Mouse (Mus musculus): ENCODE measurements around the gene Tmem231. TPM values are rescaled to one million over a fixed set of nuclear protein-coding genes. Genes with fewer than 3 reads are reported as not detected.
"Not testable (repeated sequence)": the region's sequence is repeated elsewhere in the genome, so short reads cannot be mapped to it uniquely, and the experiment has no call there.

Tmem231 gene
- total and polyA plus RNA-seq, 3 experiments, result 2.1 to 2.6 (median 2.1) TPM

DNA sequence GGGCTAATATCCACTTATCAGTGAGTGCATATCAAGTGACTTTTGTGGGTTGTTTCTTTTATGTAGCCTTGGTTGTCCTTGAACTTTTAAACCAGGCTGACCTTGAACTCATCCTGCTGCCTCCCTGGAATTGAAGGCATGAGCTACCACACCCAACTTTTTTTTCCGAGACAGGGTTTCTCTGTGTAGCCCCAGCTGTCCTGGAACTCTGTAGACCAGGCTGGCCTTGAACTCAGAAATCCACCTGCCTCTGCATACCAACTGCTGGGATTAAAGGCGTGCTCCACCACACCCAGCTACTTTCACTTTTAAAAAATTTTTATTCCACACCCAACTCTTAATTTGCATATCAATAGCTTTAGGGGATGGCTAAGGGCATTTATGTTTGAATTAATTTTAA is 9.9 kb upstream of the Tmem231 start:
- H3K4me1 ChIP-seq (ENCODE audit: control insufficient read depth, insufficient read depth, low read length), result peaks cover 5% of the 10 kb centered on the region
- no peak overlapping the region for H3K4me3 ChIP-seq
- H3K9ac ChIP-seq (ENCODE audit: low read depth, low read length), result no peak overlapping the region
- DNase-seq, result no peak
- WGBS, result 88% methylated on average over 2 of the region's 2 CpGs
- H3K27me3 ChIP-seq (ENCODE audit: control insufficient read depth, insufficient read depth, low read length), result no peaks in the 10 kb centered on the region
- no peak overlapping the region for H3K27ac ChIP-seq
- peaks cover 6% of the 10 kb centered on the region for H3K79me2 ChIP-seq (replicated peaks; ENCODE audit: control insufficient read depth, insufficient read depth, low read length)
- H3K36me3 ChIP-seq (ENCODE audit: control insufficient read depth, insufficient read depth, low read length), result no peaks in the 10 kb centered on the region; the same call in 1 of the 2 replicates
- intact Hi-C loops (cut with DNase I), result no loop called here
- TF ChIP-seq CTCF (IDR thresholded peaks at IDR 0.05) (no peak), POLR2A (IDR thresholded peaks at IDR 0.05; ENCODE audit: insufficient read depth, low read depth, low read length) (no peak), EP300 (IDR thresholded peaks at IDR 0.05; ENCODE audit: insufficient read depth, low read depth, low read length) (no peak)

DNA sequence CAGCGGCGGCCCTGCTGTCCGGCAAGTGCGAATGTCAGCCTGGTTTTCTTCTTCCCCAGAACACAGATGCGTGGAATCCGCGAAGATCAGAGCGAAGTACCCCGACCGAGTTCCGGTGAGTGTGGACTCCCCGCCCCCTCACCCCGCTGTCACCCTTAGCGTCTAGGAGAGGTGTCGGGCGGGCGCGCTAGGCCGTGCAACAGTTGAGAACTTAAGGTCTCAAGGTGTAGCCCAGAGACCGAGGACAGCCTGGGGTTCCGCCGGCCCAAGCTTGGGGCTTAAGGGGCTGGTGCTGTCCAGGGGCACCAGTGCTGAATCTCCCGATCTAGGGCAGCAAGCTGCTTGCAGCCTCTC is 7.4 kb upstream of the Tmem231 start:
- under 1% methylated on average over 23 of the region's 23 CpGs for whole genome bisulfite sequencing
- peaks cover 6% of the 10 kb centered on the region for H3K79me2 ChIP-seq (replicated peaks; ENCODE audit: control insufficient read depth, insufficient read depth, low read length)
- intact Hi-C loops (cut with DNase I), result loop anchor here (2.0 kb wide), 1 partner anchor 50 kb away; no protein-coding TSS in a partner anchor
- peak overlapping the region; percentile 95 for H3K9ac ChIP-seq (ENCODE audit: low read depth, low read length)
- peak overlapping the region; percentile 92 for H3K27ac ChIP-seq
- DNase-seq, result peak in 1 of 2 experiments; percentile 64
- peaks cover 5% of the 10 kb centered on the region for H3K4me1 ChIP-seq (ENCODE audit: control insufficient read depth, insufficient read depth, low read length)
- H3K27me3 ChIP-seq (ENCODE audit: control insufficient read depth, insufficient read depth, low read length), result no peaks in the 10 kb centered on the region
- peak overlapping the region; percentile 89 for H3K4me3 ChIP-seq
- H3K36me3 ChIP-seq (ENCODE audit: control insufficient read depth, insufficient read depth, low read length), result no peaks in the 10 kb centered on the region; the same call in 1 of the 2 replicates
- TF ChIP-seq POLR2A (IDR thresholded peaks at IDR 0.05; ENCODE audit: insufficient read depth, low read depth, low read length) (no peak), EP300 (IDR thresholded peaks at IDR 0.05; ENCODE audit: insufficient read depth, low read depth, low read length) (no peak), CTCF (IDR thresholded peaks at IDR 0.05) (no peak)

DNA sequence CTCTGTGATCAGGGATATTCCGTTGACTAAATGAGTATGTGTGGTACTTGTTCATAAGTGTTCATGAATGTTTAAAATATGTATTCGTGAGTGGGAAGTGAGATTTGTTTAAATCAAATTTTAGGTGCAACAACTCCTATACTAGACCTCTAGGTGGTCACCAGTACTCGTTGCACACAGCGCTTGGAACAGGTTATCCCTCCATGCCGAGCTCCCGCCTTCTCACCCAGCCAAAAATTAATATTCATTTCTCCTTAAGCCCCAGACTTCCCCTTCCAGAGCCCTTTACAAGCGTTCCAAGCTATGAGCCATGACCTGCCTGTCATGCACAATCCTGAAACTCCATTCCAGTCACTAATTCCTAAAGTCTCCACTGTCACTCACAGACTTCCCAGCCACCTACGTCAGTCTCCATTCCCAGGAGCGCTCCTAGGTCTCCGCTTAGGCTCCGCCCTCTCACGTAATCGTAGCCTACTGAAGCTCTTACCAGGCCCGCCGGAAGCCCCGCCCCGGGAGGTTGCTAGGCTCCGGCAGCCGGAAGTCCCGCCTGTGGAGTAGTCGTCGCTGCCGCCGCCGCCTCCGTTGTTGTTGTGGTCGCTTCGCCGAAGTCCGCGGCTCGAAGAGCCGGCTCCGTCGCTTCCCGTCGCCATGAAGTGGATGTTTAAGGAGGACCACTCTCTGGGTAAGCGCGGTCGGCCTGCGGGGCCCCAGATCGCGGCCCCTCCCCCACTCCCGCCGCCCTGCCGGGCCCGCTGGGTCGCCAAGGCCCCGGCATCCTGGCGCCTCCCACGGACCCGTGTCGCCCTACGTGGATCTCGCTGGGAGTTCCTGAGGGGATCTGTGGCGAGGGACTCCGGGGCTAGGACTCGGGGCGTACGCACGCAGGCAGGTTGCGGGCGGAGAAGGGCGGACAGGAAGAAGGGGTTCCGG is 6.8 kb upstream of the Tmem231 start, which contains the start of gene Gabarapl2:
TSS of gene Gabarapl2 (plus strand) at position 533 of the 930 bp plus-strand sequence.
- H3K27me3 ChIP-seq (ENCODE audit: control insufficient read depth, insufficient read depth, low read length), result no peaks in the 10 kb centered on the region
- peak within 1 kb of the TSS; percentile 92 for H3K27ac ChIP-seq
- peak within 1 kb of the TSS; percentile 89 for H3K4me3 ChIP-seq
- peaks cover 6% of the 10 kb centered on the region for H3K79me2 ChIP-seq (replicated peaks; ENCODE audit: control insufficient read depth, insufficient read depth, low read length)
- intact Hi-C loops (cut with DNase I), result loop anchor here (2.0 kb wide), 1 partner anchor 50 kb away; no protein-coding TSS in a partner anchor
- DNase-seq, result peak; percentile 98 to 99
- H3K9ac ChIP-seq (ENCODE audit: low read depth, low read length), result peak within 1 kb of the TSS; percentile 95
- H3K36me3 ChIP-seq (ENCODE audit: control insufficient read depth, insufficient read depth, low read length), result no peaks in the 10 kb centered on the region; the same call in 1 of the 2 replicates
- peaks cover 5% of the 10 kb centered on the region for H3K4me1 ChIP-seq (ENCODE audit: control insufficient read depth, insufficient read depth, low read length)
- TF ChIP-seq EP300 (IDR thresholded peaks at IDR 0.05; ENCODE audit: insufficient read depth, low read depth, low read length) (no peak), POLR2A (IDR thresholded peaks at IDR 0.05; ENCODE audit: insufficient read depth, low read depth, low read length) (peak; percentile 63; the same call in 1 of the 2 replicates), CTCF (IDR thresholded peaks at IDR 0.05) (peak; percentile 31)
- WGBS, result under 1% methylated on average over 65 of the region's 65 CpGs

DNA sequence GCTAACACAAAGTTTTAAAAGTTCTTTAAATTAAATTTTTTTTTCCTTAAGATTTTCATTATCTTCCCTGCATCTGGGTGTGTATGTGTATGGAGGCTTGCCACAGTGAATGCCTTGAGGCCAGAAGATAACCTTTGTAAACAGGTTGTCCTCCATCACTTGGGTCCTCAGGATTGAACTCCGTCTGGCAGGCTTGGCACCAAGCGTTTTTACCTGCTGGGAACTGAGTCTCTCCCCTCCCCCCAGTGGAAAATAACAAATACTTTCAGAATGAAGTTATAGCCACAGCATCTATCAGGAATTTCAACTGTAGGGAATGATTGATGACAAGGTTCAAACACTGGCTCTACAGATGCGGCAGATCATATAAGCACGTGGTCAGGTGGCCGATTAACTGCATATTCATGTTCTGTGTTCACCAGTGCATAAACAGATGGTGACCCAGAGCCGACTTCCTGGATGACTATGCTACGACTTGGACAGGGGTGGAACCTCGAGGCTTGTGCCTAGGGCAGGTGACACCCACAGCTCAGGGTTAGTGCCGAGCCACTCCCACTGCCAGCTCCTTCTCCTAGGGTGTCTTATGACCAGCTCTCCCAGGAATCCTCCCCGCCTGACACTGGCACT is 5.9 kb upstream of the Tmem231 start:
- H3K36me3 ChIP-seq (ENCODE audit: control insufficient read depth, insufficient read depth, low read length), result no peaks in the 10 kb centered on the region; the same call in 1 of the 2 replicates
- H3K79me2 ChIP-seq (replicated peaks; ENCODE audit: control insufficient read depth, insufficient read depth, low read length), result peaks cover 6% of the 10 kb centered on the region
- no peak for TF ChIP-seq EP300 (IDR thresholded peaks at IDR 0.05; ENCODE audit: insufficient read depth, low read depth, low read length)
- TF ChIP-seq CTCF (IDR thresholded peaks at IDR 0.05), result no peak
- no peak for TF ChIP-seq POLR2A (IDR thresholded peaks at IDR 0.05; ENCODE audit: insufficient read depth, low read depth, low read length)
- peaks cover 5% of the 10 kb centered on the region for H3K4me1 ChIP-seq (ENCODE audit: control insufficient read depth, insufficient read depth, low read length)
- DNase-seq, result peak; percentile 49 to 51
- WGBS, result 8% methylated on average over 10 of the region's 10 CpGs
- intact Hi-C loops (cut with DNase I), result loop anchor here (2.0 to 5.0 kb wide), 2 partner anchors 51 to 597 kb away; no protein-coding TSS in a partner anchor
- no peaks in the 10 kb centered on the region for H3K27me3 ChIP-seq (ENCODE audit: control insufficient read depth, insufficient read depth, low read length)
- H3K27ac ChIP-seq, result peak overlapping the region; percentile 92
- peak overlapping the region; percentile 59 for H3K9ac ChIP-seq (ENCODE audit: low read depth, low read length)
- peak overlapping the region; percentile 89 for H3K4me3 ChIP-seq

DNA sequence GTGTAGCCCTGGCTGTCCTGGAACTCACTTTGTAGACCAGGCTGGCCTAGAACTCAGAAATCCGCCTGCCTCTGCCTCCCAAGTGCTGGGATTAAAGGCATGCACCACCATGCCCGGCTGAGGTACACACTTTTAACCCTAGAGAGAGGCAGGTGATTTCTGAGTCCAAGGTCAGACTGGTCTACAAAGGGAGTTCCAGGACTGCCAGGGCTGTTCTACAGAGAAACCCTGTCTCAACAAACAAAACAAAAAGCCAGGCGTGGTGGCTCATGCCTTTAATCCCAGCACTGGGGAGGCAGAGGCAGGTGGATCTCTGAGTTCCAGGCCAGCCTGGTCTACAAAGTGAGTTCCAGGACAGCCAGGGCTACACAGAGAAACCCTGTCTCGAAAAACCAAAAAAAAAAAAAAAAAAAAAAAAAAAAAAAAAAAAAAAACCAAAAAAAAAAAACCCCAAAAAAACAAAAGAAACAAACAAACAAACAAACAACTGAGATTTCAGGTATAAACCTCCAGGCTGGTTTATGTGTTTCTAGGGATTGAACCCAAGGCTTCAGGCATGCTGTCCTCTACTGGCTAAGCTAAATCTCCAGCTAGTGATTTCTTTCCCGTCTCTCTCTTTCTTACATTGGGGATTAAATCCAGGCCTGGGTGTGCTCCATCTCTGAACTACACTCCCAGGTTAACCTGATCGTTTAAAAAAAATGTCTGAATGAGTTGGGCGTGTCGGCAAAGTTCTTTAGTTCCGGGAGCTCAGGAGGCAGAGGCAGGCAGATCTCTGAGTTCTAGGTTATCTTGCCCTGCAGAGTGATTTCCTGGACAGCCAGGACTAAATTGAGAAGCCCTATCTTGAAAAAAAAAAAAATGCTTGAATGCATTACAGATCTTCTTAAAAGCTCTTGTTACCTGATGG is 4.7 kb upstream of the Tmem231 start:
- intact Hi-C loops (cut with DNase I), result loop anchor here (5.0 kb wide), 1 partner anchor 596 kb away; no protein-coding TSS in a partner anchor
- not testable (repeated sequence) for H3K9ac ChIP-seq (ENCODE audit: low read depth, low read length); H3K36me3 ChIP-seq (ENCODE audit: control insufficient read depth, insufficient read depth, low read length); H3K79me2 ChIP-seq (replicated peaks; ENCODE audit: control insufficient read depth, insufficient read depth, low read length); H3K27ac ChIP-seq; DNase-seq; H3K4me3 ChIP-seq; H3K4me1 ChIP-seq (ENCODE audit: control insufficient read depth, insufficient read depth, low read length); H3K27me3 ChIP-seq (ENCODE audit: control insufficient read depth, insufficient read depth, low read length)
- 82% methylated on average over 9 of the region's 9 CpGs for WGBS
